Mouse (Mus musculus): ENCODE measurements around the gene Sf3a1.

Sf3a1 gene

DNA sequence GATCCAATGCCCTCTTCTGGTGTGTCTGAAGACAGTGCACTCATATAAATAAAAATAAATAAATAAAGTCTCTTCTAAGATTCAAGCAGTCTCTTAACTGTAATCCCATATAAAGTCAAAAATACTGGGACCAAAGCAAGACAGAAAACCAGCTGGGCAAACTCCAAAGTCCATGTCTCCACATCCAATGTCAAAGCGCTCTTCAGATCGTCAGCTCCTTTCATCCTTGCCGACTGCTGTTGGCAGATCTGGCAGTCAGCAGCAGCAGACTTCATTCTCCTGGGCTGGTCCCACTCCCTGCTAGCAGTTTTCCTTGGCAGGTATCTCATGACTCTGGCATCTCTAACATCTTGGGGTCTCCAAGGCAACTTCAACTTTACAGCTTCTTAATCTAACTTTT is 1.5 kb upstream of the Sf3a1 start:
- 0 out of 2 replicates have a peak, but pooled peaks cover 3% of the 10 kb centered on the region for H3K9me3 ChIP-seq (ENCODE audit: low read length)
- no peak overlapping the region for H3K4me3 ChIP-seq (replicated peaks; ENCODE audit: low read length)
- TF ChIP-seq NANOG (IDR thresholded peaks at IDR 0.05; ENCODE audit: borderline replicate concordance, low read length) (no peak), POU5F1 (IDR thresholded peaks at IDR 0.05; ENCODE audit: borderline replicate concordance, low read length) (no peak)
- H3K27me3 ChIP-seq (ENCODE audit: insufficient read depth, low read length), result no peaks in the 10 kb centered on the region
- peaks cover 28% of the 10 kb centered on the region for H3K36me3 ChIP-seq (ENCODE audit: insufficient read depth, low read length)
- peaks cover 38% of the 10 kb centered on the region for H3K4me1 ChIP-seq (replicated peaks; ENCODE audit: low read depth, low read length)

DNA sequence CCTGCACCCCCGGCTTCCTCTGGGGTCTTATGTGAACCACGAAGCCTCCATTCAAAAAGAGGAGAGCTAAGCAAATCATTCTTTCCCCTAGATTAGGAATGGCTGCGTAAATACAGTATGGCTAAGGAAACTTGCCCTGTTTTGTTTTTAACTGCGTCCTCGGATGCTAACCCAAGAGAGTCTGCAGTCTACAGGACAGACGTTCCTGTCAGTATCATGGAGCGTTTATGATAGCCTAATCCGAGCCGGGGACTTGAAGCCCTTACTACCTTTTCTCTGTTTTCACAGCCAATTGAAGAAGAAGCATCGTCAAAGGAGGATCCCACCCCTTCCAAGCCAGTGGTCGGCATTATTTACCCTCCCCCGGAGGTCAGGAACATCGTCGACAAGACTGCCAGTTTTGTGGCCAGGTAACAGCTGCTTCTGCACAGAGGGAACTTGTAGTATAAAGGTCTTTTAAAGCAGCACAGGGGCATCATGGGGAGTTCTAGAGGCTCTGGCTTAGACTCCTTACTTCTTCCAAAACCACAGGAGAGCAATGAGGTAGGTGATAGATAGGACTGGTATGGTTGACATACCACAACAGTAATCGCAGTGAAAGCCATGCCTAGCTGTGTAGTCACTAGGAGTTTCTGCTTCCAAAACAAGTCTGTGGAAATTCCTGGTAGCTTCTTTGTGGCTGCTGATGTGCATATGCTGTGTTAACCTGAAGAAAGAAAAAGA is 769 bp downstream of the Sf3a1 start:
- peaks cover 50% of the 10 kb centered on the region for H3K36me3 ChIP-seq (ENCODE audit: insufficient read depth, low read length)
- no peak for TF ChIP-seq NANOG (IDR thresholded peaks at IDR 0.05; ENCODE audit: borderline replicate concordance, low read length)
- no peak for TF ChIP-seq POU5F1 (IDR thresholded peaks at IDR 0.05; ENCODE audit: borderline replicate concordance, low read length)
- no peak for TF ChIP-seq CTCF (conservative IDR thresholded peaks at IDR 0.05; ENCODE audit: low read length)
- H3K27me3 ChIP-seq (ENCODE audit: insufficient read depth, low read length), result no peaks in the 10 kb centered on the region
- H3K9me3 ChIP-seq (ENCODE audit: low read length), result no peaks in the 10 kb centered on the region
- peak overlapping the region; percentile 96 for H3K4me3 ChIP-seq (replicated peaks; ENCODE audit: low read length)
- H3K4me1 ChIP-seq (replicated peaks; ENCODE audit: low read depth, low read length), result peaks cover 51% of the 10 kb centered on the region

DNA sequence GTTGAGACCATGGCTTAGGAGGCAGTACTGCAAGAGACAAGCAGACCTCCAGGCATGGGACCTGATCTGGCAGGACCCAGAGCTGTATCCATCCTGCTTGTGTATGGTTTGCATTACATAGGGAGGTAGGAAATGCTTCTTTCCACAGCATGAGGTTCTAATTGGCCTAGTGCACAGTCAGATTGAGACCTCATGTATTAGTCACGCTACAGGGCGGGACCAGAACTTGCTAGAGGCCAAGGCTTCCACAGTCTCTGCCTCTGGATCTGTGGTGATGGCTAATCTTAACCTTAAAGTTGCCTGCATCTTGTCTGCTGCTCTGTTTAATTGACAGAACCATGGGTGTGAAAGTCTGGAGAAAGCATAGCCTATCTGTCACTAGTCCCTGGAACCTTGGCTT is 4.6 kb downstream of the Sf3a1 start:
- TF ChIP-seq NANOG (IDR thresholded peaks at IDR 0.05; ENCODE audit: borderline replicate concordance, low read length) (no peak), POU5F1 (IDR thresholded peaks at IDR 0.05; ENCODE audit: borderline replicate concordance, low read length) (no peak), CTCF (conservative IDR thresholded peaks at IDR 0.05; ENCODE audit: low read length) (no peak)
- Histone ChIP-seq H3K4me1 (replicated peaks; ENCODE audit: low read depth, low read length) (peaks cover 45% of the 10 kb centered on the region), H3K36me3 (ENCODE audit: insufficient read depth, low read length) (peaks cover 88% of the 10 kb centered on the region), H3K4me3 (replicated peaks; ENCODE audit: low read length) (no peak overlapping the region), H3K9me3 (ENCODE audit: low read length) (no peaks in the 10 kb centered on the region), H3K27me3 (ENCODE audit: insufficient read depth, low read length) (no peaks in the 10 kb centered on the region)

DNA sequence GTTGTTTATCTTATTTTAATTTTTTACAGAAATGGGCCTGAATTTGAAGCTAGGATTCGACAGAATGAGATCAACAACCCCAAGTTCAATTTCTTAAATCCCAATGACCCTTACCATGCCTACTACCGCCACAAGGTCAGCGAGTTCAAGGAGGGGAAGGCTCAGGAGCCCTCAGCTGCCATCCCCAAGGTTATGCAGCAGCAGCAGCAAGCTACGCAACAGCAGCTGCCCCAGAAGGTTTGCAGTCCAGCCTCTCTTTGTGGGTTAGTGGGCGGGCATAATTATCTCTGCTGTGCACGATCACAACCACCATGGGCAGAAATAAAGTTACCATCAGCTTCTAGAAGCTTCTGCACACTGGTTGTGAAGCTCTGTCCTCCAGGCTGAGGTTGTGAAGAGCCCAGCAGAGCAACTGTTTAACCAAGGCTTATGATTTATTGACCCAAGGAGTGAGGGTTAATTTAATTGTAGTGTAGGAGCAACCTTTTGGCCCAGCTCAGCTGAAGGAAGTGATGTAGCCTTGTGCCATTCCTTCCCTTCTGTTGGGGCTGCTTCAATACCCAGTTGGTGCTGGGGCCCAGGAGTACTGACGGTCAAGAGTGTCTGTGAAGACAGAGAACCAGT is 6.4 kb downstream of the Sf3a1 start:
- H3K9me3 ChIP-seq (ENCODE audit: low read length), result no peaks in the 10 kb centered on the region

DNA sequence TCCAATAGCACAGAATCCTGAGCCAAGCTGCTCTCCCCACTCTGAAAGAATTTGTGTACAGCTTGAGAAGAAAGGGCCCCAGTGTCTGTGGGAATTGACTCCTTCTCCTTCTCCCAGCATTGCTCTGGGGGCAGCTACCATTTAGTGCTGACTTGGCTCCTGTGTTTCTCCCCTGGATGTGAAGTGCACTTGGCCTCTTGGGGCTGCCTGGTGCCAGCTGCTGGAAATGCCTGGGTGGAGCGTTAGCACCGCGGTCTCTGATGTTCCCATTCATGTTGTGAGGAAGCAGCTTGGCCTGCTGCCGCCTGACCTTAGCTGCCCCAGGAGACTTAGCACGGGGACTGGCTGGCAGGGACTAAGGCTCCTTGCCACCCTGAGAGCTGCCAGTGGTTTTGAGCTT is 14.4 kb downstream of the Sf3a1 start:
- no peaks in the 10 kb centered on the region for H3K27me3 ChIP-seq (ENCODE audit: insufficient read depth, low read length)
- H3K36me3 ChIP-seq (ENCODE audit: insufficient read depth, low read length), result peaks cover 100% of the 10 kb centered on the region
- no peak for TF ChIP-seq POU5F1 (IDR thresholded peaks at IDR 0.05; ENCODE audit: borderline replicate concordance, low read length)
- no peak for TF ChIP-seq NANOG (IDR thresholded peaks at IDR 0.05; ENCODE audit: borderline replicate concordance, low read length)
- no peaks in the 10 kb centered on the region for H3K4me1 ChIP-seq (replicated peaks; ENCODE audit: low read depth, low read length)
- no peaks in the 10 kb centered on the region for H3K9me3 ChIP-seq (ENCODE audit: low read length)
- no peak overlapping the region for H3K4me3 ChIP-seq (replicated peaks; ENCODE audit: low read length)

More for the DNA sequence above, 6.4 kb downstream of the Sf3a1 start:
- H3K4me3 ChIP-seq (replicated peaks; ENCODE audit: low read length), result no peak overlapping the region
- no peaks in the 10 kb centered on the region for H3K27me3 ChIP-seq (ENCODE audit: insufficient read depth, low read length)
- H3K36me3 ChIP-seq (ENCODE audit: insufficient read depth, low read length), result peaks cover 100% of the 10 kb centered on the region
- H3K4me1 ChIP-seq (replicated peaks; ENCODE audit: low read depth, low read length), result peaks cover 33% of the 10 kb centered on the region
- TF ChIP-seq CTCF (conservative IDR thresholded peaks at IDR 0.05; ENCODE audit: low read length), result no peak
- no peak for TF ChIP-seq POU5F1 (IDR thresholded peaks at IDR 0.05; ENCODE audit: borderline replicate concordance, low read length)
- TF ChIP-seq NANOG (IDR thresholded peaks at IDR 0.05; ENCODE audit: borderline replicate concordance, low read length), result no peak

DNA sequence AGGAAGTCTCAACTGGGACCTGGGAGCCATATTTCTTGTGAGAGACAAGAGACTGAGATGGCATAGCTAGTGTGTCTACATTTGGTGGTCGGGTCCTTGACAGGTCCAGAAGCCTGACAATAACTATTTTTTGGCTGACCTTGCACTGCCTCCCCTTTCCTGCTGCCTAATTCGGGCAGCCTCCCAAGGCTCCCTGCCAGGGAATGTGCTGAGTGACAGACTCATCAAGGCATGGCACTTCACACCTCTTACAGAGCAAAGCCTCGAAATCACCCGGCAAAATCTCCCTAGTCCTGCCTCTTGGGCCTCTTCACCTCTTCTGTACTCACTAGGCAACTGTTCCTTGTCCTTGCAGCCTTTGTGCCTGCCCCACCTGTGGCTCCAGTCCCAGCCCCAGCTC is 17.6 kb downstream of the Sf3a1 start:
- H3K4me3 ChIP-seq (replicated peaks; ENCODE audit: low read length), result no peak overlapping the region
- H3K9me3 ChIP-seq (ENCODE audit: low read length), result no peaks in the 10 kb centered on the region

DNA sequence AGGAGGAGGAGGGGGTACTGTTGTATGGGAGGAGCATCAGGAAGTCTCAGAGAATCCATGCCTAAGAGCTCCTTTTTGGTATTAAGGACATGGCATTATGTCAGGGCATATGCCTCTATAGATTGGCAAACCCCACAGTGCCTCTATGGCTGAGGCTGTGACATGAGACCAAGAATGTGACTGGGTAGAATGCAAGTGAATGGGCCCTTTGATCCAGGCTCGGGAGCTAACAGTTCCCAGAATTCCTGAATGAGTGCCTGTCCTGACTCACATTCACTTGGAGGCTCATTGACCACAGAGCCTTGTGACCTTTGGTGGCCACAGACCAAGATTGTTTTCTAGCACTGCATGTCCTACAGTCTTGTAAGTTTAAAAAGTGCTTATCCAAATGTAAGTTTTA is 21.9 kb downstream of the Sf3a1 start:
- Histone ChIP-seq H3K4me1 (replicated peaks; ENCODE audit: low read depth, low read length) (peaks cover 16% of the 10 kb centered on the region), H3K36me3 (ENCODE audit: insufficient read depth, low read length) (peaks cover 71% of the 10 kb centered on the region), H3K27me3 (ENCODE audit: insufficient read depth, low read length) (no peaks in the 10 kb centered on the region), H3K4me3 (replicated peaks; ENCODE audit: low read length) (no peak overlapping the region), H3K9me3 (ENCODE audit: low read length) (no peaks in the 10 kb centered on the region)
- TF ChIP-seq CTCF (conservative IDR thresholded peaks at IDR 0.05; ENCODE audit: low read length) (no peak), NANOG (IDR thresholded peaks at IDR 0.05; ENCODE audit: borderline replicate concordance, low read length) (no peak), POU5F1 (IDR thresholded peaks at IDR 0.05; ENCODE audit: borderline replicate concordance, low read length) (no peak)

More for the DNA sequence above, 17.6 kb downstream of the Sf3a1 start:
- Histone ChIP-seq H3K27me3 (ENCODE audit: insufficient read depth, low read length) (no peaks in the 10 kb centered on the region), H3K36me3 (ENCODE audit: insufficient read depth, low read length) (peaks cover 99% of the 10 kb centered on the region), H3K4me1 (replicated peaks; ENCODE audit: low read depth, low read length) (peaks cover 11% of the 10 kb centered on the region)
- no peak for TF ChIP-seq NANOG (IDR thresholded peaks at IDR 0.05; ENCODE audit: borderline replicate concordance, low read length)
- TF ChIP-seq POU5F1 (IDR thresholded peaks at IDR 0.05; ENCODE audit: borderline replicate concordance, low read length), result no peak
- TF ChIP-seq CTCF (conservative IDR thresholded peaks at IDR 0.05; ENCODE audit: low read length), result no peak

DNA sequence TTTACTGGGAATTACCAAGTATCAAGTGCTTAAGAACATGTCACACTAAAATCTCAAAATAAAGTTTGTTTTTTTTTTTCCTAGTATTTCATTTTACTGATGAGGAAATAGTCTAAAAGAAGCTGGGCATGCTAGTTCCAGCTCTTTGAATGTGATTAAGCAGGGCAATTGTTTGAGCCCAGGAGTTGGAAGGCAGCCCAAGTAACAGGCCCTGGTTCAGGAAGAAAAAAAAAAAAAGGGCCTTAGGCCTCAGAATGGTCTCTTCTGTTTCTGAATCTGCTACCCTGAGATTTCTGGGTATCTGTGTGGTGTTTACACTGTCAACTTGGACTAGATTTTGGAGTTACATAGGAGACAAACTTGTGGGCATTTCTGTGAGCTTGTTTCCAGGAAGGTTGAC is 23.4 kb downstream of the Sf3a1 start:
- H3K4me1 ChIP-seq (replicated peaks; ENCODE audit: low read depth, low read length), result peaks cover 30% of the 10 kb centered on the region
- H3K9me3 ChIP-seq (ENCODE audit: low read length), result no peaks in the 10 kb centered on the region
- H3K36me3 ChIP-seq (ENCODE audit: insufficient read depth, low read length), result peaks cover 66% of the 10 kb centered on the region
- peaks cover 7% of the 10 kb centered on the region for H3K27me3 ChIP-seq (ENCODE audit: insufficient read depth, low read length)
- TF ChIP-seq POU5F1 (IDR thresholded peaks at IDR 0.05; ENCODE audit: borderline replicate concordance, low read length), result no peak
- TF ChIP-seq CTCF (conservative IDR thresholded peaks at IDR 0.05; ENCODE audit: low read length), result no peak
- TF ChIP-seq NANOG (IDR thresholded peaks at IDR 0.05; ENCODE audit: borderline replicate concordance, low read length), result no peak
- H3K4me3 ChIP-seq (replicated peaks; ENCODE audit: low read length), result no peak overlapping the region
